Mouse (Mus musculus) bone marrow macrophage, adult 2 months (primary cell): Measurements from ENCODE around the gene Arl9. TPM values are rescaled to one million over a fixed set of nuclear protein-coding genes. Genes with fewer than 3 reads are reported as not detected.
"Not testable (repeated sequence)": the region's sequence is repeated elsewhere in the genome, so short reads cannot be mapped to it uniquely, and the experiment has no call there.

Experiments
- H3K27ac ChIP-seq: 2 replicates; pipeline ENCODE4 v1.5.1; 2012; ENCODE audit warnings: low read depth, low read length; ENCODE audit not compliant: insufficient read depth
- H3K4me1 ChIP-seq: 2 replicates; pipeline ENCODE4 v1.6.1; 2012; ENCODE audit warnings: low read length; ENCODE audit not compliant: control insufficient read depth, insufficient read depth
- H3K4me3 ChIP-seq: 2 replicates; pipeline ENCODE4 v1.5.1; 2012; ENCODE audit warnings: mild to moderate bottlenecking, low read length, moderate library complexity; ENCODE audit not compliant: insufficient read depth
- CTCF ChIP-seq: IDR thresholded peaks from 2 replicates; pipeline ENCODE4 v1.5.1; 2012; ENCODE audit warnings: low read depth, mild to moderate bottlenecking, low read length, moderate library complexity
- POLR2A ChIP-seq: IDR thresholded peaks from 2 replicates; pipeline ENCODE4 v1.6.1; 2012; ENCODE audit warnings: mild to moderate bottlenecking, low read depth, low read length, borderline replicate concordance
- polyA plus RNA-seq: library from polyadenylated mRNA; stranded (reverse); fragments of >200 nt; gene quantifications from 2 replicates; pipeline ENCODE4 v1.2.4, GENCODE M21; 2012; ENCODE audit not compliant: missing spikeins, insufficient read depth, insufficient read length

Gene Arl9
- polyA plus RNA-seq, 1 experiment = not detected

- TF ChIP-seq CTCF (no peak), POLR2A (no peak)
- H3K27ac ChIP-seq = peak overlapping the region; percentile 53
- H3K4me1 ChIP-seq = peaks cover 8% of the 10 kb centered on the region
- no peak overlapping the region for H3K4me3 ChIP-seq
These were observed 9.3 kb downstream of the Arl9 start for GRCm38 (mm10) chr5:77013171-77013570.

GRCm38 (mm10) chr5:77015544-77016482, 12.0 kb downstream of the Arl9 start, which contains the start of gene Thegl:
Gene Thegl (plus strand): TSS chr5:77016023.
- H3K27ac ChIP-seq = no peak within 1 kb of the TSS
- peaks cover 8% of the 10 kb centered on the region for H3K4me1 ChIP-seq
- H3K4me3 ChIP-seq = peak within 1 kb of the TSS; percentile 59
- TF ChIP-seq CTCF (no peak), POLR2A (no peak)

- H3K4me3 ChIP-seq = no peak overlapping the region
- H3K27ac ChIP-seq = no peak overlapping the region
- TF ChIP-seq POLR2A (no peak), CTCF (no peak)
- no peaks in the 10 kb centered on the region for H3K4me1 ChIP-seq
These were observed 24.2 kb downstream of the Arl9 start for GRCm38 (mm10) chr5:77028034-77028433.

GRCm38 (mm10) chr5:77029735-77030134, 25.9 kb downstream of the Arl9 start:
- Histone ChIP-seq H3K27ac (no peak overlapping the region), H3K4me1 (no peaks in the 10 kb centered on the region), H3K4me3 (no peak overlapping the region)
- TF ChIP-seq CTCF (peak; percentile 31), POLR2A (no peak)

- not testable (repeated sequence) for H3K4me3 ChIP-seq, H3K4me1 ChIP-seq, H3K27ac ChIP-seq
These were observed 31.2 kb downstream of the Arl9 start for GRCm38 (mm10) chr5:77035101-77035500.

GRCm38 (mm10) chr5:77038451-77038850, 34.6 kb downstream of the Arl9 start:
- H3K4me1 ChIP-seq = no peaks in the 10 kb centered on the region
- TF ChIP-seq POLR2A = no peak
- TF ChIP-seq CTCF = no peak
- no peak overlapping the region for H3K4me3 ChIP-seq
- H3K27ac ChIP-seq = no peak overlapping the region

- Histone ChIP-seq H3K4me1 (no peaks in the 10 kb centered on the region), H3K27ac (no peak overlapping the region), H3K4me3 (no peak overlapping the region)
- no peak for TF ChIP-seq CTCF
- no peak for TF ChIP-seq POLR2A
These were observed 35.5 kb downstream of the Arl9 start for GRCm38 (mm10) chr5:77039391-77039790.

GRCm38 (mm10) chr5:77044362-77044761, 40.5 kb downstream of the Arl9 start:
- TF ChIP-seq POLR2A (no peak), CTCF (no peak)
- H3K27ac ChIP-seq = no peak overlapping the region
- H3K4me1 ChIP-seq = no peaks in the 10 kb centered on the region
- no peak overlapping the region for H3K4me3 ChIP-seq

GRCm38 (mm10) chr5:77052616-77053015, 48.8 kb downstream of the Arl9 start:
- Histone ChIP-seq H3K4me3 (no peak overlapping the region), H3K27ac (no peak overlapping the region), H3K4me1 (no peaks in the 10 kb centered on the region)
- no peak for TF ChIP-seq CTCF
- TF ChIP-seq POLR2A = no peak

- H3K4me3 ChIP-seq = no peak overlapping the region
- no peaks in the 10 kb centered on the region for H3K4me1 ChIP-seq
- TF ChIP-seq POLR2A (no peak), CTCF (no peak)
- H3K27ac ChIP-seq = no peak overlapping the region
These were observed 53.1 kb downstream of the Arl9 start for GRCm38 (mm10) chr5:77056881-77057440.

Other genes starting within 250 kb of the Arl9 start
- gene Aasdh, start 98.5 kb upstream of the Arl9 start, polyA plus RNA-seq = 19.6 and 19.8 TPM in 2 replicates
- 109 and 118 TPM in 2 replicates for gene Paics, start 52.7 kb upstream of the Arl9 start, polyA plus RNA-seq
- 5.4 and 7.6 TPM in 2 replicates for gene Ppat, start 52.5 kb upstream of the Arl9 start, polyA plus RNA-seq
- gene Srp72, start 29.4 kb upstream of the Arl9 start, polyA plus RNA-seq = 73.8 and 81.0 TPM in 2 replicates
- not detected in 2 replicates for gene Thegl, start 12.0 kb downstream of the Arl9 start, polyA plus RNA-seq
- 1.7 TPM in 1 of 2 replicates, not detected in the other for gene Hopx, start 111.1 kb downstream of the Arl9 start, polyA plus RNA-seq
- gene Spink2, start 207.4 kb downstream of the Arl9 start, polyA plus RNA-seq = not detected in 2 replicates